Mouse (Mus musculus) c-Kit-positive CD71-positive TER-119-positive erythroid progenitor cells, embryonic 14.5 days (primary cell): Measurements from ENCODE around the gene Gpr161.

Source experiments
- DNase-seq: peaks from one replicate; pipeline ENCODE4 v3.0.0-alpha.2; 2013; ENCODE audit warnings: low spot score

Gene Gpr161

GRCm38 (mm10) chr1:165316361-165316760 is 20.8 kb downstream of the Gpr161 start:
- no peak for DNase-seq

- DNase-seq: peak; percentile 53
Observed at GRCm38 (mm10) chr1:165320141-165320934, 24.7 kb downstream of the Gpr161 start.

- DNase-seq: no peak
Observed at GRCm38 (mm10) chr1:165321393-165321861, 25.8 kb downstream of the Gpr161 start.

- DNase-seq: no peak
Observed at GRCm38 (mm10) chr1:165321891-165322290, 26.3 kb downstream of the Gpr161 start.

GRCm38 (mm10) chr1:165322934-165323333 is 27.3 kb downstream of the Gpr161 start:
- DNase-seq: peak; percentile 60

GRCm38 (mm10) chr1:165327370-165327769 is 31.8 kb downstream of the Gpr161 start:
- no peak for DNase-seq

- DNase-seq: no peak
Observed at GRCm38 (mm10) chr1:165327831-165328230, 32.2 kb downstream of the Gpr161 start.

GRCm38 (mm10) chr1:165328384-165329289 is 33.0 kb downstream of the Gpr161 start:
- peak; percentile 32 for DNase-seq

DNA sequence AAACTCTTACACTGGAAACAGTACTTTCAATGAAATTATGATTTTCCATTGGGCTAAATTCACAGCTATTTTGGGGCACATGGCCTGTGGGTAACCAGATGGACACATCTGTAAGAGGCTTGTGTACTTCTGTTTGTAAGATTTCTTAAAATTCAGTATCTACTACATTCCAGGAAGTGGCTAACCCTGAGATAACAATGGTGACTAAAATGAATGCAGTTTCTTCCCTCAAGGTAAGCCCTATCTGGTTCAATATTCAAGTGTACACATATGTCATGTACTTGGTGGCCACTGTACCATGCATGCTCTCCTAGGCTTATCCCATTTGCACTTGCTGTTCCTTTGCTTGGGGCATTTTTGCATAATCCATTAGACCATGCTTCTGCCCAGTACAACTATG is 35.3 kb downstream of the Gpr161 start:
- DNase-seq: no peak

DNA sequence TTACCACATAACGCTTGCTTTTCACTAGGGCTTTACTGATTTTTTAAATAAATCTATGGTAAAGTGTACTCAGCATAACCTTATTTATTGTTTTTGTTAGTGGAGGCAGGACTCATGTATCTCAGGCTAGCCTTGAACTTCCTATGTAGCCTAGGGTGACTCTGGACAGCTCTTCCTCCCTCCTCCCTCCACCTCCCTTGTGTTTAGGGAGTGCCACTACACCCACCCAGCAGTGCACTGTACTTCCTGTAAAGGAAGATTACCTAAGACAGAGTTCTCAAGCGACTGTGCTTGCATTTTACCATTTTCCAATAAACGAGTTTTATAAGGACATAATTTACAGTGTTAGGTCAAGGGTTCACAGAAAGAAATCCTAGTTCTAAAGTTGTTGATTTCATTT is 37.2 kb downstream of the Gpr161 start:
- DNase-seq: no peak

DNA sequence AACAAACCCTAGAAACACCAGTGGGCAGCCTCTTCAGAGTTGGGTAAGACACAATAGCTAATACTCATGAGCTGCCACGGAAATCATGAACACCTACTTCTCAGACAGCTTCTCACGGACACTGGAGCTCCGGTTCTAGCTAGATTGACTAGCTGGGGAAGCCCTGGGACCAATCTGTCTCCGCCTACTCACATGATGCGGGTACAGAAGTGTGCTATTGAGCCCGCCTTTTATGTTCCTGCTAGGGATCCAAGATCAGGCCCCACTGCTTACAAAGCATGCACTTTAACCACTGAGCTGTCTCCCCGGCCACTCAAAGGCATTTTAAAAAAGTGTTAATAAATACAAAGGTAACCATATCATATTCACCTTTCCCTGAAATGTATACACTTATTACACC is 46.5 kb downstream of the Gpr161 start:
- DNase-seq: no peak

DNA sequence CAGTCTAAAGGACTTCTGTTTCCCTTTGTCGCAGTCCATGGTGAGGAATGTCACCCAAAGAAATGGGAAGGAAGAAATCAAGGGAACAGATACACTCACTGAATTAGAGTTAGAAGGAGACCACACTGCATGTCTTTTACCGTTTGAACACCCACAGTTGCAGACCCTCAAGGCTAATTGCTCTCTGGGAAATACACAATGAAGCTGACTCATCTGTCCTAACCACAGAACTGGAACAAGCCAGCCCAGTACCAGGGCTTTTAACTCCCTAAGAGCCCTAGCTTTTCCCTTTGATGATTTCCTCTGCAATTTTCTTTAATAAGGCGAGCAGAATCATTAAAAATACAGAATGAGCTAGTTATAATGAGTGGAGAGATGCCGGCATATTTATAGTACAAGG is 48.9 kb downstream of the Gpr161 start:
- no peak for DNase-seq

- no peak for DNase-seq
Observed at GRCm38 (mm10) chr1:165348627-165349026, 53.0 kb downstream of the Gpr161 start.

DNA sequence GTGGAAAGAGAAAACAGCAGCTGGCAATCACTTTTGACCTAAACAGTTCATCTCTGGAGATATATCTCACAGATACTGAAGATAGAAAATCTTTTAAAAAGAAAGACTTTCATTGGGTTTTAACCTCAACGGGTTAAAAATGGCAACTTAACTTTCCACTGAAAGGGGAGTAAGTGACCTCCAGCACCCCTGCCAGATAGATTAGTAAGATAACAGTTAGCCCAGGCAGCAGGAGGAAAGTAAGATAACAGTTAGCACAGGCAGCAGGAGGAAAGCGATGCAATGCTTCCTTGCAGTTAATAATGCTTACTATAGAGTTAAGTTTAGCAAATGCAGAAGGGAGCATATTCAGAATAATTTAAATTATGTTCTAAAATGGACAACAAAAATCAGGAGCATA is 60.8 kb downstream of the Gpr161 start:
- DNase-seq: peak; percentile 35

GRCm38 (mm10) chr1:165363271-165363670 is 67.7 kb downstream of the Gpr161 start:
- DNase-seq: no peak

GRCm38 (mm10) chr1:165365057-165365456 is 69.5 kb downstream of the Gpr161 start:
- no peak for DNase-seq

DNA sequence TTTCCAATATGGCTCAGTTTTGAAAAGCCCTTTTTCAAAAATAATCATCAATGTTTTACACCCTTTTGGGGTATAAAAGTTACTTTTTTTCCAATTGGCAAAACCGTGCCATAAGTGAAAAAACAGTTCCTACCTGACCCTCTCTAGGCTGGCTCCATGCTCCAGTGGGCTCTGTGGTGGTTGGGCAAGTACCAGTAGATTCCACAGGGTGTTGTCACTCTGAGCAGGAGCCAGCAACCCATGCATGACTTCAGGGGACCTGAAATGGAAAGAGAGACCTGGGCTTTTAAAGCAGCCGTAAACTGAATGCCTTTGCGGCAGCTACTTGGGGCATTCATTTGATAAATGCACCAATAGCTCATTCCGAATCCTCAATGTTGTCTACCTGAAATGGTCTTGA is 75.4 kb downstream of the Gpr161 start:
- DNase-seq: no peak

- DNase-seq: no peak
Observed at GRCm38 (mm10) chr1:165373839-165374238, 78.2 kb downstream of the Gpr161 start.
